Mouse (Mus musculus): Measurements from ENCODE around the gene Oog4. TPM values are rescaled to one million over a fixed set of nuclear protein-coding genes. Genes with fewer than 3 reads are reported as not detected.
"Not testable (repeated sequence)": the region's sequence is repeated elsewhere in the genome, so short reads cannot be mapped to it uniquely, and the experiment has no call there.

The Oog4 gene
- polyA plus RNA-seq (2012), result not detected in 2 replicates

- Histone ChIP-seq H3K36me3 (ENCODE audit: control insufficient read depth) (no peaks in the 10 kb centered on the region), H3K9me3 (ENCODE audit: control insufficient read depth, low read length) (no peaks in the 10 kb centered on the region), H3K27me3 (ENCODE audit: control insufficient read depth) (no peaks in the 10 kb centered on the region), H3K4me1 (ENCODE audit: control insufficient read depth) (no peaks in the 10 kb centered on the region), H3K4me3 (replicated peaks) (no peak within 1 kb of the TSS)
- TF ChIP-seq TAL1 (IDR thresholded peaks at IDR 0.05; ENCODE audit: low read length), result no peak
- TF ChIP-seq GATA1 (IDR thresholded peaks at IDR 0.05; ENCODE audit: low read length), result no peak
These were observed at the start of gene Oog4 for GRCm38 (mm10) chr4:143450224-143450623. Gene Oog4, minus strand, starts transcription at chr4:143450324.

- H3K36me3 ChIP-seq (ENCODE audit: control insufficient read depth); H3K4me3 ChIP-seq (replicated peaks); H3K27me3 ChIP-seq (ENCODE audit: control insufficient read depth); H3K9me3 ChIP-seq (ENCODE audit: control insufficient read depth, low read length); H3K4me1 ChIP-seq (ENCODE audit: control insufficient read depth): not testable (repeated sequence)
These were observed 23.4 kb downstream of the Oog4 start for GRCm38 (mm10) chr4:143426770-143427169.

GRCm38 (mm10) chr4:143414121-143414520 lies 36.0 kb downstream of the Oog4 start:
- Histone ChIP-seq H3K4me1 (ENCODE audit: control insufficient read depth) (peaks cover 11% of the 10 kb centered on the region), H3K36me3 (ENCODE audit: control insufficient read depth) (peaks cover 34% of the 10 kb centered on the region), H3K27me3 (ENCODE audit: control insufficient read depth) (no peaks in the 10 kb centered on the region), H3K4me3 (replicated peaks) (no peak overlapping the region), H3K9me3 (ENCODE audit: control insufficient read depth, low read length) (no peaks in the 10 kb centered on the region)
- TF ChIP-seq GATA1 (IDR thresholded peaks at IDR 0.05; ENCODE audit: low read length) (no peak), TAL1 (IDR thresholded peaks at IDR 0.05; ENCODE audit: low read length) (no peak)

GRCm38 (mm10) chr4:143413621-143414020 lies 36.5 kb downstream of the Oog4 start:
- peaks cover 11% of the 10 kb centered on the region for H3K4me1 ChIP-seq (ENCODE audit: control insufficient read depth)
- TF ChIP-seq TAL1 (IDR thresholded peaks at IDR 0.05; ENCODE audit: low read length) (no peak), GATA1 (IDR thresholded peaks at IDR 0.05; ENCODE audit: low read length) (no peak)
- no peaks in the 10 kb centered on the region for H3K27me3 ChIP-seq (ENCODE audit: control insufficient read depth)
- H3K9me3 ChIP-seq (ENCODE audit: control insufficient read depth, low read length), result no peaks in the 10 kb centered on the region
- peaks cover 29% of the 10 kb centered on the region for H3K36me3 ChIP-seq (ENCODE audit: control insufficient read depth)
- no peak overlapping the region for H3K4me3 ChIP-seq (replicated peaks)

GRCm38 (mm10) chr4:143412219-143413092 lies 37.7 kb downstream of the Oog4 start, which contains the start of gene Pramef8:
Gene Pramef8, plus strand, starts transcription at chr4:143412426.
- Histone ChIP-seq H3K4me3 (replicated peaks) (peak within 1 kb of the TSS; percentile 74), H3K4me1 (ENCODE audit: control insufficient read depth) (peaks cover 11% of the 10 kb centered on the region), H3K36me3 (ENCODE audit: control insufficient read depth) (peaks cover 17% of the 10 kb centered on the region), H3K9me3 (ENCODE audit: control insufficient read depth, low read length) (no peaks in the 10 kb centered on the region), H3K27me3 (ENCODE audit: control insufficient read depth) (no peaks in the 10 kb centered on the region)
- TF ChIP-seq TAL1 (IDR thresholded peaks at IDR 0.05; ENCODE audit: low read length) (no peak), GATA1 (IDR thresholded peaks at IDR 0.05; ENCODE audit: low read length) (no peak)

GRCm38 (mm10) chr4:143411566-143412218 lies 38.4 kb downstream of the Oog4 start:
- Histone ChIP-seq H3K9me3 (ENCODE audit: control insufficient read depth, low read length) (no peaks in the 10 kb centered on the region), H3K4me3 (replicated peaks) (peak overlapping the region; percentile 74), H3K4me1 (ENCODE audit: control insufficient read depth) (peaks cover 11% of the 10 kb centered on the region), H3K36me3 (ENCODE audit: control insufficient read depth) (peaks cover 10% of the 10 kb centered on the region), H3K27me3 (ENCODE audit: control insufficient read depth) (no peaks in the 10 kb centered on the region)
- TF ChIP-seq TAL1 (IDR thresholded peaks at IDR 0.05; ENCODE audit: low read length) (no peak), GATA1 (IDR thresholded peaks at IDR 0.05; ENCODE audit: low read length) (no peak)

- Histone ChIP-seq H3K36me3 (ENCODE audit: control insufficient read depth) (no peaks in the 10 kb centered on the region), H3K27me3 (ENCODE audit: control insufficient read depth) (peaks cover 5% of the 10 kb centered on the region), H3K9me3 (ENCODE audit: control insufficient read depth, low read length) (peaks cover 7% of the 10 kb centered on the region), H3K4me1 (ENCODE audit: control insufficient read depth) (no peaks in the 10 kb centered on the region), H3K4me3 (replicated peaks) (no peak within 1 kb of the TSS)
- TF ChIP-seq GATA1 (IDR thresholded peaks at IDR 0.05; ENCODE audit: low read length), result no peak
- no peak for TF ChIP-seq TAL1 (IDR thresholded peaks at IDR 0.05; ENCODE audit: low read length)
These were observed 55.9 kb downstream of the Oog4 start, which contains the start of gene Pramel1 for GRCm38 (mm10) chr4:143394181-143394580. Gene Pramel1, plus strand, starts transcription at chr4:143394428.

- no peaks in the 10 kb centered on the region for H3K4me1 ChIP-seq (ENCODE audit: control insufficient read depth)
- peaks cover 1% of the 10 kb centered on the region for H3K9me3 ChIP-seq (ENCODE audit: control insufficient read depth, low read length)
- peaks cover 10% of the 10 kb centered on the region for H3K27me3 ChIP-seq (ENCODE audit: control insufficient read depth)
- no peak for TF ChIP-seq GATA1 (IDR thresholded peaks at IDR 0.05; ENCODE audit: low read length)
- no peak for TF ChIP-seq TAL1 (IDR thresholded peaks at IDR 0.05; ENCODE audit: low read length)
- H3K36me3 ChIP-seq (ENCODE audit: control insufficient read depth), result no peaks in the 10 kb centered on the region
- H3K4me3 ChIP-seq (replicated peaks), result no peak overlapping the region
These were observed 61.0 kb downstream of the Oog4 start for GRCm38 (mm10) chr4:143388955-143389702.

Other genes with a start within 250 kb of the Oog4 start
- 0.29 and 0.59 TPM in 2 replicates for gene Prdm2, start 237.3 kb downstream of the Oog4 start, polyA plus RNA-seq (2012)
- not detected in 2 replicates for gene Pdpn, start 150.8 kb downstream of the Oog4 start, polyA plus RNA-seq (2012)
- not detected in 2 replicates for gene Lrrc38, start 100.6 kb downstream of the Oog4 start, polyA plus RNA-seq (2012)
- not detected in 2 replicates for gene Pramel1, start 55.9 kb downstream of the Oog4 start, polyA plus RNA-seq (2012)
- 0.02 and 0.08 TPM in 2 replicates for gene Pramef8, start 37.9 kb downstream of the Oog4 start, polyA plus RNA-seq (2012)
- gene Gm13043, start 61.0 kb upstream of the Oog4 start, polyA plus RNA-seq (2012), result not detected in 2 replicates
- not detected in 2 replicates for gene Gm13040, start 85.6 kb upstream of the Oog4 start, polyA plus RNA-seq (2012)
- gene BC080695, start 101.4 kb upstream of the Oog4 start, polyA plus RNA-seq (2012), result not detected in 2 replicates
- not detected in 2 replicates for gene Gm13057, start 101.4 kb upstream of the Oog4 start, polyA plus RNA-seq (2012)
- gene Gm13083, start 164.7 kb upstream of the Oog4 start, polyA plus RNA-seq (2012), result not detected in 2 replicates
- gene Gm13088, start 206.9 kb upstream of the Oog4 start, polyA plus RNA-seq (2012), result not detected in 2 replicates